Mouse (Mus musculus): ENCODE measurements around the gene Traf7.

DNA sequence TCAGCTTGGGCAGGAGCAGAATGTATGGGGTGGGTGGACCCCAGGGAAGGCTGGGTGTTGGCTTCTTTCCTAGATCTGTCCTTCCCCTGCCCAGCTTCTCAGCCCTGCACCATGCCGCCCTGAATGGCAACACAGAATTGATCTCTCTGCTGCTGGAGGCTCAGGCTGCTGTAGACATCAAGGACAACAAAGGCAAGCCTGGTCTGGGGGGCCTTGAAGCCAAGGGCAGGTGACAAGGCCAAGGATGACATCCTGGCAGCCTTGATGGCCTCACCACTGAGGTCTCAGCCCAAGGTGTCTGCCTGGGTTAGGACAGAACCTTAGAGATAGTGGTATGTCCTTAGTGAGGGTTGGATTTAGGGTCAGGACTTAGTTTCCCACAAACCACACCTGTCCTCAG is 31.7 kb downstream of the Traf7 start:
- TF ChIP-seq CTCF (IDR thresholded peaks at IDR 0.05; ENCODE audit: borderline replicate concordance, insufficient read depth, low read length) (no peak), POLR2A (IDR thresholded peaks at IDR 0.05; ENCODE audit: low read depth, low read length) (no peak)

Data from embryonic fibroblast, embryonic 13.5 days (primary cell).